Comparison of ENCODE assay signal across 14 mouse cellular contexts in the genomic region with DNA sequence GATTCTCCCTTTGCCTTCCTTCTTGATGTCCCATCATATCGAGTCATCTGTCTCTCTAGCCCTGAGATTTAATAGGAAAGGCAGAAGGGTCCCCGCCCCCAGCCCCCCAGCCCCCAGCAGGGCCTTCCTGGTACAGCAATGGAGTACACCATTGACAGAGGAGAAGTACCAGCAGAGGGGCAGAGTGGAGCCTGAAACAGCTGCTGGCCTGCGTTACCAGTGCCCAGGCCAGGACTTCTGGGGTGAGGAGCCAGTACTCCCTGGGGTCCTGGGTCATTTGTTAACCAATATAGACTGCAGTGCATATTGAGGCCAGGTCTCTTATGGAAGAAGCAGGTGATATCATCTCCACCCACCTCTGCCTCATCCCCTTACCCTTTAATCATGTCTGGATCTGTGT. TPM values are rescaled to one million over a fixed set of nuclear protein-coding genes. Genes with fewer than 3 reads are reported as not detected.
DNase-seq lines count a peak whose midpoint lies in the region; ATAC-seq and TF ChIP-seq lines count a peak whose summit lies in the region.
"Had no signal": no experiment of that assay in that cellular context is flagged by ENCODE, and none has a peak within 500 bp of the region (broad histone marks: within the 10 kb centered on the region; RNA-seq: fewer than 3 reads in every experiment).

No protein-coding gene starts in this region.

- peak overlapping the region; percentile 96 for H3K27ac ChIP-seq in gastrocnemius, adult 2 months
- peak overlapping the region; percentile 6; the same call in 1 of the 2 replicates for H3K27ac ChIP-seq in liver, embryonic 13.5 days
- H3K27ac ChIP-seq in liver, embryonic 11.5 days (ENCODE audit: low read depth, low read length), result no peak overlapping the region
- H3K27ac ChIP-seq in embryonic facial prominence, embryonic 14.5 days (replicated peaks; ENCODE audit: low read depth, low read length), result no peak overlapping the region
- 0 out of 2 replicates have a peak overlapping the region, but pooled peaks have one; percentile 17 for H3K27ac ChIP-seq in hindbrain, postnatal 0 days
- H3K27ac ChIP-seq in kidney, adult 2 months (ENCODE audit: insufficient read depth, low read depth, low read length), result no peak overlapping the region
- H3K27ac ChIP-seq: left cerebral cortex, adult 2 months; liver, embryonic 14.5 days had no signal

- intact Hi-C loops in gastrocnemius, adult 2 months (cut with DNase I), result loop anchor here (5.0 kb wide), 1 partner anchor 33 kb away; no protein-coding TSS in a partner anchor

- 80% methylated on average over 3 of the region's 3 CpGs for WGBS in liver, embryonic 13.5 days (ENCODE audit: insufficient replicate concordance)
- 76% methylated on average over 3 of the region's 3 CpGs for WGBS in liver, embryonic 11.5 days
- 69% methylated on average over 3 of the region's 3 CpGs for WGBS in embryonic facial prominence, embryonic 14.5 days
- WGBS in hindbrain, postnatal 0 days, result 76% methylated on average over 3 of the region's 3 CpGs
- WGBS in kidney, adult 2 months, result 73% methylated on average over 3 of the region's 3 CpGs

- H3K4me1 ChIP-seq in liver, embryonic 13.5 days (replicated peaks), result peaks cover 88% of the 10 kb centered on the region
- H3K4me1 ChIP-seq in liver, embryonic 11.5 days (replicated peaks; ENCODE audit: control insufficient read depth, insufficient read depth, low read length), result peaks cover 66% of the 10 kb centered on the region
- H3K4me1 ChIP-seq in embryonic facial prominence, embryonic 14.5 days (ENCODE audit: control insufficient read depth, insufficient read depth, low read length), result peaks cover 48% of the 10 kb centered on the region
- H3K4me1 ChIP-seq in hindbrain, postnatal 0 days (ENCODE audit: insufficient read depth, low read length), result peaks cover 33% of the 10 kb centered on the region
- H3K4me1 ChIP-seq in kidney, adult 2 months (ENCODE audit: control insufficient read depth, insufficient read depth, low read length), result peaks cover 54% of the 10 kb centered on the region

- H3K4me3 ChIP-seq in gastrocnemius, adult 2 months, result no peak overlapping the region
- no peak overlapping the region for H3K4me3 ChIP-seq in liver, embryonic 13.5 days (replicated peaks)
- no peak overlapping the region for H3K4me3 ChIP-seq in liver, embryonic 11.5 days (ENCODE audit: low read depth, low read length)
- H3K4me3 ChIP-seq in embryonic facial prominence, embryonic 14.5 days (ENCODE audit: low read depth, low read length), result no peak overlapping the region
- H3K4me3 ChIP-seq in hindbrain, postnatal 0 days (ENCODE audit: low read length), result no peak overlapping the region
- H3K4me3 ChIP-seq in kidney, adult 2 months (ENCODE audit: insufficient read depth, low read depth, low read length), result no peak overlapping the region
- H3K4me3 ChIP-seq: left cerebral cortex, adult 2 months had no signal

- H3K36me3 ChIP-seq in liver, embryonic 13.5 days, result 0 out of 2 replicates have a peak, but pooled peaks cover 2% of the 10 kb centered on the region
- 0 out of 2 replicates have a peak, but pooled peaks cover 1% of the 10 kb centered on the region for H3K36me3 ChIP-seq in liver, embryonic 11.5 days (ENCODE audit: control insufficient read depth, insufficient read depth, low read length)
- peaks cover 32% of the 10 kb centered on the region; the same call in 1 of the 2 replicates for H3K36me3 ChIP-seq in embryonic facial prominence, embryonic 14.5 days (ENCODE audit: control insufficient read depth, insufficient read depth, low read length)
- H3K36me3 ChIP-seq in hindbrain, postnatal 0 days (ENCODE audit: insufficient read depth, low read length), result peaks cover 5% of the 10 kb centered on the region; the same call in 1 of the 2 replicates
- no peaks in the 10 kb centered on the region for H3K36me3 ChIP-seq in kidney, adult 2 months (ENCODE audit: control insufficient read depth, insufficient read depth, low read length)
- H3K36me3 ChIP-seq: G1E had no signal

- TF ChIP-seq CTCF in gastrocnemius, adult 2 months (IDR thresholded peaks at IDR 0.05), result 0 out of 2 replicates have a peak, but pooled peaks have one; percentile 10
- no peak for TF ChIP-seq CTCF in hindbrain, postnatal 0 days (IDR thresholded peaks at IDR 0.05; ENCODE audit: low read depth)
- no peak for TF ChIP-seq CTCF in kidney, adult 2 months (conservative IDR thresholded peaks at IDR 0.05; ENCODE audit: insufficient read depth, insufficient read length, low read depth, low read length)

- no peak for TF ChIP-seq POLR2A in kidney, adult 2 months (IDR thresholded peaks at IDR 0.05; ENCODE audit: low read depth, low read length)

- H3K27me3 ChIP-seq in liver, embryonic 13.5 days, result no peaks in the 10 kb centered on the region
- H3K27me3 ChIP-seq in liver, embryonic 11.5 days (replicated peaks; ENCODE audit: control insufficient read depth, insufficient read depth, low read length), result no peaks in the 10 kb centered on the region
- H3K27me3 ChIP-seq in embryonic facial prominence, embryonic 14.5 days (replicated peaks; ENCODE audit: control insufficient read depth, insufficient read depth, low read length), result no peaks in the 10 kb centered on the region
- H3K27me3 ChIP-seq in hindbrain, postnatal 0 days (ENCODE audit: insufficient read depth, low read length), result no peaks in the 10 kb centered on the region
- H3K27me3 ChIP-seq in kidney, adult 2 months (replicated peaks; ENCODE audit: control insufficient read depth, insufficient read depth, low read length), result no peaks in the 10 kb centered on the region

- DNase-seq in gastrocnemius, adult 2 months, result no peak
- no peak for DNase-seq in gastrocnemius, adult 18-20 months (ENCODE audit: low spot score)
- DNase-seq in liver, embryonic 13.5 days, result no peak
- no peak for DNase-seq in liver, embryonic 11.5 days (ENCODE audit: low spot score)
- no peak for DNase-seq in embryonic facial prominence, embryonic 14.5 days (ENCODE audit: low spot score)
- DNase-seq in hindbrain, postnatal 0 days (ENCODE audit: low spot score), result no peak
- DNase-seq in layer of hippocampus, adult 18-20 months (ENCODE audit: low spot score in 2 of 2), result no peak
- no peak for DNase-seq in kidney, adult 2 months
- DNase-seq: kidney, adult 8-10 months; retina, postnatal 1 day; spleen, adult 18-20 months had no signal

- H3K4me2 ChIP-seq in liver, embryonic 13.5 days, result no peak overlapping the region
- no peak overlapping the region for H3K4me2 ChIP-seq in liver, embryonic 11.5 days
- no peak overlapping the region for H3K4me2 ChIP-seq in embryonic facial prominence, embryonic 14.5 days (ENCODE audit: low read depth, low read length)
- H3K4me2 ChIP-seq in hindbrain, postnatal 0 days (ENCODE audit: low read depth, low read length), result no peak overlapping the region

- ATAC-seq in liver, embryonic 13.5 days (ENCODE audit: low read depth), result no peak
- no peak for ATAC-seq in liver, embryonic 11.5 days (replicated peaks; ENCODE audit: low FRiP score)
- no peak for ATAC-seq in embryonic facial prominence, embryonic 14.5 days (ENCODE audit: low read depth)
- no peak for ATAC-seq in hindbrain, postnatal 0 days

- H3K9ac ChIP-seq in liver, embryonic 13.5 days, result 0 out of 2 replicates have a peak overlapping the region, but pooled peaks have one; percentile 23
- H3K9ac ChIP-seq in liver, embryonic 11.5 days (ENCODE audit: low read depth, low read length), result no peak overlapping the region
- peak overlapping the region; percentile 20; the same call in 1 of the 2 replicates for H3K9ac ChIP-seq in embryonic facial prominence, embryonic 14.5 days (ENCODE audit: low read depth, low read length)
- no peak overlapping the region; the same call in 1 of the 2 replicates for H3K9ac ChIP-seq in hindbrain, postnatal 0 days (replicated peaks; ENCODE audit: low read length)
- H3K9ac ChIP-seq: liver, embryonic 14.5 days had no signal

- no peaks in the 10 kb centered on the region for H3K9me3 ChIP-seq in liver, embryonic 13.5 days (replicated peaks)
- no peaks in the 10 kb centered on the region for H3K9me3 ChIP-seq in liver, embryonic 11.5 days (ENCODE audit: control insufficient read depth, low read length)
- no peaks in the 10 kb centered on the region for H3K9me3 ChIP-seq in embryonic facial prominence, embryonic 14.5 days (ENCODE audit: control insufficient read depth, low read length)
- H3K9me3 ChIP-seq in hindbrain, postnatal 0 days (ENCODE audit: low read length), result no peaks in the 10 kb centered on the region

RNA-seq across cellular contexts. Expression of a gene that starts 51.4 kb away (rescaled TPM):
- 10 to 100 TPM; 27.4 to 34.5 TPM for total RNA-seq in gastrocnemius, adult 2 months (2021)
- total RNA-seq in gastrocnemius, adult 18-20 months (2021), result 10 to 100 TPM; 26.6 to 28.6 TPM
- 4.5 TPM in 2 replicates for polyA plus RNA-seq in liver, embryonic 13.5 days (2015; fragmentation: Nextera tagmentation; extraction: Ambion mirVana)
- 27.5 and 31.0 TPM in 2 replicates for polyA plus RNA-seq in liver, embryonic 11.5 days (2014; fragmentation: Nextera tagmentation; extraction: Ambion mirVana)
- polyA plus RNA-seq in embryonic facial prominence, embryonic 14.5 days (2014; fragmentation: Nextera tagmentation; extraction: Ambion mirVana), result 31.3 and 36.6 TPM in 2 replicates
- total RNA-seq in hindbrain, postnatal 0 days (2014; rRNA removed), result 129 and 135 TPM in 2 replicates
- polyA plus RNA-seq in hindbrain, postnatal 0 days (2015; fragmentation: Nextera tagmentation; extraction: Ambion mirVana), result 41.9 and 50.6 TPM in 2 replicates
- 10 to 100 TPM; 86.3 to 88.2 TPM for total RNA-seq in layer of hippocampus, adult 18-20 months (2021)
- polyA plus RNA-seq in kidney, adult 2 months (2012; rRNA removed), result 37.8 and 42.6 TPM in 2 replicates

Comparison
In these comparisons a context has a peak if more than half of its experiments do, and no peak if none do; other contexts are left out.
1. H3K27ac ChIP-seq: peak in gastrocnemius, adult 2 months (single experiment), liver, embryonic 13.5 days (single experiment) and hindbrain, postnatal 0 days (single experiment); none in liver, embryonic 11.5 days (single experiment), embryonic facial prominence, embryonic 14.5 days (single experiment) and kidney, adult 2 months (single experiment).
2. H3K9ac ChIP-seq: peak in liver, embryonic 13.5 days (single experiment) and embryonic facial prominence, embryonic 14.5 days (single experiment); none in liver, embryonic 11.5 days (single experiment) and hindbrain, postnatal 0 days (single experiment).